Mouse (Mus musculus) brain, embryonic 14.5 days (tissue): ENCODE results near the gene Cox19.

Experiments
- CTCF ChIP-seq: fragments of 200-500 bp; IDR thresholded peaks from 2 replicates; pipeline ENCODE4 v1.5.1; 2012; ENCODE audit warnings: inconsistent platforms, mild to moderate bottlenecking, moderate library complexity, borderline replicate concordance; ENCODE audit not compliant: insufficient read depth, insufficient read length; ENCODE audit errors: extremely low read depth
- POLR2A ChIP-seq: fragments of 200-500 bp; IDR thresholded peaks from 2 replicates; pipeline ENCODE4 v1.6.1; 2012; ENCODE audit warnings: mild to moderate bottlenecking, inconsistent platforms, borderline replicate concordance; ENCODE audit not compliant: poor library complexity, insufficient read depth, insufficient read length, severe bottlenecking; ENCODE audit errors: extremely low read depth

- TF ChIP-seq CTCF (no peak), POLR2A (no peak)
Observed at GRCm38 (mm10) chr5:139397359-139397916, 46.2 kb upstream of the Cox19 start.
